Mouse (Mus musculus): ENCODE measurements around the gene Sel1l.
"Not testable (repeated sequence)": the region's sequence is repeated elsewhere in the genome, so short reads cannot be mapped to it uniquely, and the experiment has no call there.

Gene Sel1l

GRCm38 (mm10) chr12:91818726-91819125, 30.2 kb downstream of the Sel1l start:
- no peak for DNase-seq (ENCODE audit: extremely low read depth, low read depth, low spot score)

DNA sequence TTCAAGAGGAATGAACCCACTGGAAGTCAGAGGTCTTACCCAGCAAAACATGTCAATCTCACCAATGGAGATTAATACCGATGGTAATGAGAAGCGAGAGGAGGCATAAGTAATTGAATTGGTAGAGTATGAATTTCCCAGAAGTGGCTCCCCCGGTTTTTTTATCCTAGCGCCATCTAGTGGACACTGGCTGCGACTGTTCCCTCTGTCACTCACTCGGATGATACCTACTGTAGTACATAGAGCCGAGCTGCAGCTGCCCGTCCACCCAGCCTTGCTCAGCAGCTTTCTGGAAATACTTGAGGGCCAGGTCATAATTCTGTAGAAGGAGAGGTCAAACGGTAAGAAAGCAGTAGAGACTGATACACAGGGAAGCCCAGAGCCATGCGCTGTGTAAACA, 33.0 kb downstream of the Sel1l start:
- DNase-seq (ENCODE audit: extremely low read depth, low read depth, low spot score) = no peak

GRCm38 (mm10) chr12:91815552-91815951, 33.4 kb downstream of the Sel1l start:
- DNase-seq (ENCODE audit: extremely low read depth, low read depth, low spot score) = no peak

GRCm38 (mm10) chr12:91808911-91809310, 40.0 kb downstream of the Sel1l start:
- DNase-seq (ENCODE audit: extremely low read depth, low read depth, low spot score) = no peak

GRCm38 (mm10) chr12:91807761-91808160, 41.2 kb downstream of the Sel1l start:
- DNase-seq (ENCODE audit: extremely low read depth, low read depth, low spot score) = no peak

- DNase-seq (ENCODE audit: extremely low read depth, low read depth, low spot score) = no peak
These were observed 41.9 kb downstream of the Sel1l start for GRCm38 (mm10) chr12:91807095-91807494.

GRCm38 (mm10) chr12:91804262-91804661, 44.7 kb downstream of the Sel1l start:
- no peak for DNase-seq (ENCODE audit: extremely low read depth, low read depth, low spot score)

- no peak for DNase-seq (ENCODE audit: extremely low read depth, low read depth, low spot score)
These were observed 45.6 kb downstream of the Sel1l start for GRCm38 (mm10) chr12:91803207-91803932.

DNA sequence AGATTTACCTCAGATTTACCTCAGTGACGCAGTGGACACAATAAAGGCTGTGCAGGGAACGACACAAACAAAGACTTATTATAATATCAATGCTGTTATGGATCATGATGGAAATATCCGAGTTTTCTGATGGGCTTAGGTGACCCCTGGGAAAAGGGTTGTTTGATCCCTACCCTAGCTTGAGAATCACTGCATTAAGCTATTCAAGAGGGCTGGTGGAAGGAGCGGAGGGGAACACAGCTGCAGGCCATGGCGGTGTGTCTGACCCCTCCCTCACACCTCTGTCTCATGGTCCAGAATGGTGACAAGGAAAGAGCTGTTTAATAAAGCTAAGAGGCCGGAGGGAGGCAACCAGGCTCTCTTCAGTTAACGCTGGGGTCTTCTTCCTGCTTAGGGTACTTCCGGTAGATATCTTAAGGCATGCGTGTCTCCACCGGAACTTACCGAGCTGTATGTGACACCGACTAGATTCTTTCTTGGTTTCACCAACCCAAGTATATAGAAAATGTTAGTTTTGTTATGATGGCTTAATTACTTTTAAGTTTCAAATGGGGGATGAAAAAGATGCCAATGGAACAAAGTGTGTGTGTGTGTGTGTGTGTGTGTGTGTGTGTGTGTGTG, 46.3 kb downstream of the Sel1l start:
- no peak for DNase-seq (ENCODE audit: extremely low read depth, low read depth, low spot score)

DNA sequence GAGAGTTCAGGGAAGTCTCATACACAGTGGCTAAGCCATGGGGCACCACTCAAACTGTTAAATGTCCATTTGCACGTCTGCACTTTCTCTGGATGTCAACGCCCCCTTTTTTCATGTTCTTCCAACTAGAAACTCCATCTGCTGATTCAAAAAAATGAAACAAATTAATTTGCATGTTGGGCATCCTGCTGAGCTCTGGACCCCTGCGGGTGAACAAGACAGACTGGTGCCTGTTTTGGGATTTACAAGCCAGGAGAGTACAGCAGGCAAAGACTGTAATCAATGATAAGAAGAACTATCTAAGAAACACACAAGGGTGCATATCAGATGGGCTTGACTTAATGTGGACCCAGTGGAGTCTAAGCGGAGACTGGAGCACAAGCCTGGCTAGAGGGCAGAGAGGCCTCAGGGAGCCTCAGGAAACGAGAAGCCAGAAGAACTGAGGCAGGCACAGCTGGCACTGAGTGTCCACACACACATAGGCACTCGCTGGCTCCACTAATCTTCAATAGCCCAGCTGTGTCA, 48.0 kb downstream of the Sel1l start:
- no peak for DNase-seq (ENCODE audit: extremely low read depth, low read depth, low spot score)

- DNase-seq (ENCODE audit: extremely low read depth, low read depth, low spot score) = no peak
These were observed 49.1 kb downstream of the Sel1l start for GRCm38 (mm10) chr12:91799821-91800335.

GRCm38 (mm10) chr12:91799379-91799773, 49.6 kb downstream of the Sel1l start:
- no peak for DNase-seq (ENCODE audit: extremely low read depth, low read depth, low spot score)

DNA sequence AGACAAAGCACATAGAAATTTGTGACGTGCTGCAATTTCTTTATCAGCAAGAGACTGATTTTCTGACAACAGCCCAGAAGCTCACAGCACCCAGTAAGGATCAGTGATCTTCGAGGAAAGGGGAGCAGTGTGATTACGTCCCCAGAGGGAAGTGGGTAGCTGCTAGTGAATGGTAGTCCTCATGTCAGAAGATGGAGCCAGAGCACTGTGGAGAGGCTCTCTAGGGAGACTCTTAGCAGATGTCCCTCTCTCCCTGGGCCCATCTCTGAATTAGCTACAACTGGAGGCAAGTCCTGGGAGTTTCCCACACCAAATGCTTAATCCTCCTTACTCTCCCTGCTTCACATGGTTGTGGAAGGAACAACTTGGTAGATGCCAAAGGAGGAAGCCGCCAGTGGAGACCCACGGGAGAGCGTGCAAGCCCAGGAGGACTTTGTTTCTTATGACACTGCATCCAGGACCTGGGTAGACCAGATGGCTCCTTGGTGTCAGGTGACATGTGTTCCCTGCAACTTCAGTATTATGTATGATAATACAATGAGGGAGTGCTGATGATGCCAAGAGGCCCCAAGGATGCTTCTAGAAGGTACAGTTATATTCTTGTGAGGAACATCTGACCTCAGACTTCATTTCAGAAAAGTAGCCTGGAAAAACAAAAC, 50.1 kb downstream of the Sel1l start:
- no peak for DNase-seq (ENCODE audit: extremely low read depth, low read depth, low spot score)

DNA sequence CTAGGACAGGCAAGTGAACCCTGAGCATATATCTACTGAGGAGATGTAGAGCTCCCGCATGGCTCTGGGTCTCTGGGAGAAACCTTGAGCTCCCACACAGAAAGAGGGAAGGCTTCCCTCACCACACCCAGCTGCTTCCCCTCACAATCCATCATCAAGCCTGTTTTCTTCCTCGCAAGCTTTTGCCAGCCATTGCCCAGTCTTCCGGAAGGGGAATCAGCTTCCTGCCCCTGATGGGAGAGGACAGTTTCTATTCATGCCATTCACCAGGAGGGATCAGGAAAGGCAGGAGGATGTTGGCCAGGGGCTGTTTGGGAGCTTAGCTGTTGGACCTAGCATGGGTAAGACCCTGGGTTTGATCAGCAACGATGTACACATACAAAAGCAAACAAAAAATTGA, 52.2 kb downstream of the Sel1l start:
- no peak for DNase-seq (ENCODE audit: extremely low read depth, low read depth, low spot score)

GRCm38 (mm10) chr12:91793266-91793665, 55.7 kb downstream of the Sel1l start:
- DNase-seq (ENCODE audit: extremely low read depth, low read depth, low spot score) = no peak

GRCm38 (mm10) chr12:91791822-91792221, 57.1 kb downstream of the Sel1l start:
- DNase-seq (ENCODE audit: extremely low read depth, low read depth, low spot score) = no peak

DNA sequence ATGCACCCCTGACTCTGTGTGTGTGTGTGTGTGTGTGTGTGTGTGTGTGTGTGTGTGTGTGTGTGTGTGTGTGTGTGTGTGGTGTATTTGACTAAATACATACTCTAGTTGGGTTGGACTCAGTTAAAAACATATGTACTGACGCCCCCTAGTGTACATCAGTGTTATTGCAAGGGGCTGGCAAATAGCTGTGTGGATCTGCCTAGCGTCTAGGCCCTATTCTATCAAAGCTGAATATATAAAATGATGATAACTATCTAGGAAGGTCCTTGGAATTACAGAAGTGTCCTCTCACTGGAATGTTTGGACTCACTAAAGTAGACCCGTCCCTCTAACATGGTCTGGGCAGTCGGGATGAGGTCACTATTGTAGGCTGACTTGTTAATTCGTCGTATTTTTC, 59.2 kb downstream of the Sel1l start:
- DNase-seq (ENCODE audit: extremely low read depth, low read depth, low spot score) = no peak

DNA sequence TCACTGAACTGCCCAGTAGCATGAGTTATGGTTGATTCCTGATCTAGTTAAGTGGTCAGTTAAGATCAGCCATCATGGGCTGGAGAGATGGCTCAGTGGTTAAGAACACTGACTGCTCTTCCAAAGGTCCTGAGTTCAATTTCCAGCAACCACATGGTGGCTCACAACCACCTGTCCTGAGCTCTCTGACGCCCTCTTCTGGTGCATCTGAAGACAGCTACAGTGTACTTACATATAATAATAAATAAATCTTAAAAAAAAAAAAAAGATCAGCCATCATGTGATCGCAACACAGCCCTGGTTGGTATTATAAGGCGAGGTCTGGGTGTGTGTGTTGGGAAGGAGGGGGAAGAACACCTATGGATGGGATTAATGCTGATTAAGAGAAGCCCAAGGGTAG, 60.5 kb downstream of the Sel1l start:
- DNase-seq (ENCODE audit: extremely low read depth, low read depth, low spot score) = not testable (repeated sequence)

DNA sequence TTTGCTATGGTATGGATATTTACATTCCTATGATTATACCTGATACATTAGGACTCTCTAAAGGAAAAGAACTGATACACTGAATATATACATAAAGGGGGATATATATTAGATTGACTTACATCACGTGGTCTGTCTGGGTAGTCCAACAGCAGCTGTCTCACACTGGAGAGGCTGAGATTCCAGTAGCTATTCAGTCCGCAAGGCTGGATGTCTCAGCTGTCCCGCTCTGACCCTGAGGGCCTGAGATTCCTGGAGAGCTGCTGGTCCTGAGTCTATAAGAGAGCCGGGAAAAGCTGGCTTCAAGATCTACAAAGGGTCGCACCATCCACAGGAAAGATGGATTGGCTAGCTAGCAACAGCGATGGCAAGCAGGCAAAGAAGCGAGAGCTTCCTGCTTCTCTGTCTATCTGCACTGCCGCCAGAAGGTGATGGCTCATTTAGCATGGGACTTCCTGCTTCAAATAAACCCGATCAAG, 61.0 kb downstream of the Sel1l start, which contains the start of gene Ston2:
Gene Ston2, minus strand, starts transcription at position 429 of the 479 bp plus-strand sequence.
- no peak for DNase-seq (ENCODE audit: extremely low read depth, low read depth, low spot score)

DNA sequence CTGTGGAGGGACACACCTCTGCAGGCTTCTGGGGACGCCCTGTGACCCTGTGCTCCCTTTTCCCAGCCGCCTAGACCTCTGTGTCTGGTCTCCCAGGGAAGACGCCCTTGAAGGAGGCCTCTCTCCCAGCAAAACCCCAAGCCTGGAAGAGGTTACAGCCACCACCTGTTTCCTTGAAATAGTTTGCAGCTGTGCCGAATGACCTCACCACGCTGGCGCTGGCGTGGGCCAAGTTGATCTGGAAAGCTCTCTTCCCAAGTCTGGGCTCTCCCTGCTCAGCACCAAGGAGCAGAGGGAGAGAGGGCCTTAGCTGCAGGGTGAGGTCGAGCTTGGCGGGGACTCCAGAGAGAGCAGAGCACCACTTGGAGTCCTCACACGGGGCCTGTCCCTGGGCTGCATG, 62.6 kb downstream of the Sel1l start:
- no peak for DNase-seq (ENCODE audit: extremely low read depth, low read depth, low spot score)

DNA sequence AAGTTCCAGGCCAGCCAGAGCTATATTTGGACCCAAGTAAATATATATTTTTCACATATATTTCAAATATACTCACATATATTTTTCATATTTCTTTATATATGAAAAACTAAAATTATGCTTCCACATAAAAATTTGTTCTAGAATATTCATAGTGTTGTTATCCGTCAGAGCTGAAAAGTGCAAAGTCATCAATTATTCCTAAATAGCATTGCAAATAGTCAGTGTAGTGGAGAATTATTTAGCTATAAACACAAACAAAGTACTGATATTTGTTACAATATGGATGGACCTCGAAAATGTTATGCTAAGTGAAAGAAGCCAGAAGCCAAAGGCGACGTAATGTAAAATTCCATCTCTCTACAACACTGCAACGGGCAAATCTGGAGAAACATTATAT, 67.5 kb downstream of the Sel1l start:
- no peak for DNase-seq (ENCODE audit: extremely low read depth, low read depth, low spot score)

- DNase-seq (ENCODE audit: extremely low read depth, low read depth, low spot score) = no peak
These were observed 68.4 kb downstream of the Sel1l start for GRCm38 (mm10) chr12:91780531-91780930.

All from fat pad, adult 2 months (tissue).